Mouse (Mus musculus) megakaryocyte, embryonic 14.5 days (primary cell): ENCODE results near the gene Ccdc158. TPM values are rescaled to one million over a fixed set of nuclear protein-coding genes. Genes with fewer than 3 reads are reported as not detected.
A peak's percentile ranks its signal among the peaks of the same experiment; 100 is the strongest.

ENCODE experiments used
- H3K27me3 ChIP-seq: replicated peaks from 2 replicates; pipeline ENCODE3; 2012; ENCODE audit warnings: inconsistent platforms
- H3K36me3 ChIP-seq: replicated peaks from 2 replicates; pipeline ENCODE3; 2012; ENCODE audit warnings: low read length, inconsistent platforms, mixed read lengths
- H3K4me1 ChIP-seq: 2 replicates; pipeline ENCODE4 v1.6.1; 2012; ENCODE audit warnings: inconsistent platforms
- H3K4me3 ChIP-seq: replicated peaks from 2 replicates; pipeline ENCODE3; 2012; ENCODE audit warnings: moderate library complexity, mild to moderate bottlenecking, inconsistent platforms
- H3K9me3 ChIP-seq: 2 replicates; pipeline ENCODE4 v1.6.1; 2012; ENCODE audit warnings: inconsistent platforms
- FLI1 ChIP-seq: IDR thresholded peaks from 2 replicates; pipeline ENCODE4 v1.6.1; 2012; ENCODE audit warnings: low read length, inconsistent platforms, mixed read lengths
- GATA1 ChIP-seq: IDR thresholded peaks from 3 replicates; pipeline ENCODE4 v1.6.1; 2012; ENCODE audit warnings: mixed read lengths, low read length, inconsistent platforms, borderline replicate concordance
- polyA plus RNA-seq: library from polyadenylated mRNA; stranded (reverse); fragments of >175 nt; gene quantifications from 2 replicates; pipeline ENCODE4 v1.2.3, GENCODE M21; 2012; ENCODE audit warnings: low replicate concordance; ENCODE audit not compliant: insufficient read depth

Ccdc158 gene
- polyA plus RNA-seq, 1 experiment, result not detected

DNA sequence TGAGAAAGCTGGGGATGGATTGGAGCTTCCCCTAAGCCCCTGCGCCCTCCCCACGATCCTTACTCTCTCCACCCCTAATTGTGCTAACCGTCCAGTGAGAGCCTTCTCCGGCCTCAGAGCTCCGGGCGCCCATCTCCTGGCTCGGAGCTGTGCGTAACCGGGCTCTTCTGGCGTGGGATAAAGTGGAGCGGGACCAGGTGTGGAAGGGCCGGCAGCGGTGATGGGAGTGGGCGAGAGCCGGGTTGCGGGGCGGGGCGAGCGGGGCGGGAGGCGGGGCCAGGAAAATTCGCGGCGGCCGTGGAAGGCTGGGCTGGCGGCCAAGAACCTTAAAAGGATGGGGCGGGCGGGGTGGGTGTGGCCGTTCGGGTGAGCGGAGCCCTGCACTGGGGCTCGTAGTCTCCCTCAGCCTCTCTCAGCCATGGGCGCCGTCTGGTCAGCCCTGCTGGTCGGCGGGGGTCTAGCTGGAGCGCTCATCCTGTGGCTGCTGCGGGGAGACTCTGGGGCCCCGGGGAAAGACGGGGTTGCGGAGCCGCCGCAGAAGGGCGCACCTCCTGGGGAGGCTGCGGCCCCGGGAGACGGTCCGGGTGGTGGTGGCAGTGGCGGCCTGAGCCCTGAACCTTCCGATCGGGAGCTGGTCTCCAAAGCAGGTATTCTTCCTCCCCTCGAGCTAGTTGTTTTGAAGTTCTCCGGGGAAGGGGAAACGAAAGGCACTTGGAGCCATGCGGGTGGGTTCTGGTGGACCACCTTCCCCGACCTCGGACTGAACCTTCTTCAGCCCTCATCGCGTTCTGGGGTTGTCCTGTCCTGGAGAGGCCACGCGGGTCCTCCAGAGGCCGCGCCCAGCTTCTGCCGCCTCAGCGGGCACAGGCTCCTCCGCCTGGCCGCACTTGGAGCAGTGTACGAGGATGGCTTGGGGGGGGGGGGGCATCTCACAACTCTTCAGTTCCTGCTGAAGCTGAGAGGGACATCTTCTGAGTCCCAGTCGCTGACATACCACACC lies 72.1 kb downstream of the Ccdc158 start, which contains the start of gene Stbd1:
Gene Stbd1 (plus strand): TSS at position 351 of the 1,000 bp plus-strand sequence.
- Histone ChIP-seq H3K4me1 (peaks cover 14% of the 10 kb centered on the region), H3K27me3 (peaks cover 56% of the 10 kb centered on the region), H3K9me3 (no peaks in the 10 kb centered on the region), H3K36me3 (no peaks in the 10 kb centered on the region), H3K4me3 (peak within 1 kb of the TSS; percentile 90)
- no peak for TF ChIP-seq GATA1

DNA sequence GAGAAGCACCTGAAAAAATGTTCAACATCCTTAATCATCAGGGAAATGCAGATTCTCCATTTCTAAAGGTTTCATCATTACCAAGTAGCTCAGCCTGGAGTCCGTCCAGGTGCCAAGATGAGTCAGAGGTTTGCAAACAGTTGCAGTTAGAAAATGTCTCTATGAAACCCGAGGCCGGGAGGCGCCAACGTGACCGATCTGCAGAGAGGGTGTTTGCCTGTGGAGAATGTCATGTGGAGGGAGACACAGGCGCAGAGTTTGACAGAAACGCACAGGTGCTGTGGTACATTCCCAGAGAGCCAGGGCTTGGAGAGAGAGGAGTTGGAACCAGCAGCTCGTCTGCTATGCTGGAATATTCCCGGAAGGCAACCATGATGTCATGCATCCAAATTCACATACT lies 76.0 kb downstream of the Ccdc158 start:
- TF ChIP-seq GATA1, result no peak
- TF ChIP-seq FLI1, result no peak
- Histone ChIP-seq H3K27me3 (peaks cover 39% of the 10 kb centered on the region), H3K4me3 (no peak overlapping the region), H3K9me3 (no peaks in the 10 kb centered on the region), H3K36me3 (no peaks in the 10 kb centered on the region), H3K4me1 (peaks cover 14% of the 10 kb centered on the region)

DNA sequence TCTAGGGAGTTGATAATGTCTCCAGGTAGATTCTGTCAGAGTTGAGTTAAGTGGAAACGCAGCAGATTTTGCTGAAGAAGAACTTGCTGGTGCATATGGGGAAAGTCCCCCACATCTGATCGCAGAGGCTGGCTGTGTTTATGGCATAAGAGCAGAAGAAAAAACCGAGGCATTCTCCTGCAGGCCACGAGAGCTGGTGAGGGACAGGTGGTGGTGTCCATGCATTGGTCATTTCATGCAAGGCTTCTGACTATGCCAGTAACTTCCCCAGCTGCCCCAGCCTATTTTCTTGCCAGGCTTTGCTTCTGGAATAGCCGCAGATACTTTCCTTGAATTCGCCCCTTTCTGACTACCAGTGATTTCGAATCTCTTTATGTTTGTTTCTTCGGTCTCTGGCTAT lies 78.2 kb downstream of the Ccdc158 start:
- no peaks in the 10 kb centered on the region for H3K36me3 ChIP-seq

DNA sequence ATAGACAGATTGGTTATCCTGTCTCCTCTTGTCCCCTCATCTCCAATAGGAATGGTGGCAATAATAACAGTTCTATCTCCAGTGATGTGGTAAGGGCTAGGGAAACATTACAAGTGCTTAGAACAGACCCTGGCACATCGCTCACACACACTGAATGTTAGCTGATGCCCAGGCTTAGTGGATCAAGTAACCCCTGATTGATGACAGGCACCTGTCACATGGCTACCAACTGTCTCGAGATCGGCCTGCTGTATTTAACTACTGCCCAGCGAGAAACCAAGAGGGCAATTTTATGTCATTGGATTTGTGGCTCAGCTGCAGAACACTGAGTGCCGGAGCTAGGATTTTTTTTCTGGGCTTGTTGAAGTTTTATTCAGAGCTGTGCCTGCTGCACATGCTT lies 80.0 kb downstream of the Ccdc158 start:
- H3K9me3 ChIP-seq, result no peaks in the 10 kb centered on the region
- TF ChIP-seq FLI1, result no peak
- H3K4me1 ChIP-seq, result no peaks in the 10 kb centered on the region
- no peaks in the 10 kb centered on the region for H3K36me3 ChIP-seq
- no peak overlapping the region for H3K4me3 ChIP-seq
- H3K27me3 ChIP-seq, result peaks cover 9% of the 10 kb centered on the region

More for the DNA sequence above, 78.2 kb downstream of the Ccdc158 start:
- TF ChIP-seq GATA1 (no peak), FLI1 (no peak)
- no peaks in the 10 kb centered on the region for H3K4me1 ChIP-seq
- peaks cover 19% of the 10 kb centered on the region for H3K27me3 ChIP-seq
- H3K4me3 ChIP-seq, result no peak overlapping the region
- H3K9me3 ChIP-seq, result no peaks in the 10 kb centered on the region

DNA sequence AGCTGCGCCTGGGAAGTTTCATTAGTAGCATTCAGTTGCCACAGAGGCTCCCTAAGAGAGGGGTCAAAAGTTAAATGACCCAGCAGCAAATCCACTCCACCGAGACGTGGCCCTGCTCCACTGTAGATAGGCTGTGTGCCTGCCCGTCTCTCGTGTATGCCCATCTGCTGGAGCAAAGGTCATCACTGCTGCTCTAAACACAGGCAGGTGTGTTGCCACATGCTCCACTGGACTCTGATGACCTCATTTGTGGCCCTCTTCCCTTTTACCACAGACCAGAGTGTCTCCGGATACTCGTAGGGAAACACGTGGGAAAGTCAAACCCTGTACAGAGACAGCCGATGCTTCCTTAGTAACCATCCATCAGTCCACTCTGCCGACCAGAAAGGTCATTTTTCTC lies 89.1 kb downstream of the Ccdc158 start:
- H3K36me3 ChIP-seq, result no peaks in the 10 kb centered on the region
- H3K4me3 ChIP-seq, result peak overlapping the region; percentile 59
- H3K27me3 ChIP-seq, result peaks cover 2% of the 10 kb centered on the region
- 0 out of 2 replicates have a peak, but pooled peaks cover 4% of the 10 kb centered on the region for H3K9me3 ChIP-seq
- H3K4me1 ChIP-seq, result no peaks in the 10 kb centered on the region
- TF ChIP-seq FLI1 (no peak), GATA1 (no peak)

DNA sequence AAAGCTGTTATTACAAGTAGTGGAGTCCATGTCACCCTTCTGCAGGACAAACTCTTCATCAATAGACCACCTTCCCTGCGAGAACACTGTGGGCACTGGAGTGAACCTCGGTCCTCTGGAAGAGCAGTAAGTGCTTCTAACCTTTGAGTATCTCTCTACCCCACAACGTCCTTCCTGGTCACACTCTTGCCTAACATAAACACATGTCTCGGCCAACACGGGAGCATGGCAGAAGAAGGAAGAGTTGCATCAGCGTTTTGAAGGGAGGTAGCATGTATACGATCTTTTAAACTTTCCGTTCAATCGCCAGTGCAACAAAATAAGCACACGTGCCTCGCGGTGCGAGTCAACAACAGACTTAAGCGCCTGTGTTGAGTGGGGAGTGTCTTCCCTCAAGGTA lies 95.5 kb downstream of the Ccdc158 start:
- TF ChIP-seq GATA1, result no peak
- TF ChIP-seq FLI1, result no peak
- Histone ChIP-seq H3K36me3 (no peaks in the 10 kb centered on the region), H3K4me3 (no peak overlapping the region), H3K9me3 (no peaks in the 10 kb centered on the region), H3K4me1 (no peaks in the 10 kb centered on the region), H3K27me3 (no peaks in the 10 kb centered on the region)

DNA sequence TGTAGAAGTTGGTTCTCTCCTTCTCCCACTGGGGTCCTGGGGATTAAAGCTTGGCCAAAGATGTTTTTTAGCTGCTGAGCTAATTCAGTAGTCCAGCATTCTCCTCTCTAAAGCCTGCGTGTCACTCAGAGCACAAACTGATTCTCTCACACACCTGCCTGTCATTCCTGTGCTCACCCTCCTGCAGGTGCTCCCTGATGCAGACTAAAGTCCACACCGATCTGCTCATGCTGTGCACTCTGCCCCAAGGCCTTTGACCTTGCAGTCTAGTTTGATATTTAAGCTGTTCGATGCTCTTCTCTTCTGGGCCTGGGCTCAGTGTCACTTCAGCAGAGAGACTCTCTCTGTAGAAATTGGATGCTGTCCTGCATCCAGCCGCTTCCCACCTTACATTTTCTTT lies 103.8 kb downstream of the Ccdc158 start:
- Histone ChIP-seq H3K4me3 (no peak overlapping the region), H3K36me3 (no peaks in the 10 kb centered on the region), H3K9me3 (no peaks in the 10 kb centered on the region), H3K4me1 (no peaks in the 10 kb centered on the region), H3K27me3 (no peaks in the 10 kb centered on the region)
- TF ChIP-seq GATA1 (no peak), FLI1 (no peak)

DNA sequence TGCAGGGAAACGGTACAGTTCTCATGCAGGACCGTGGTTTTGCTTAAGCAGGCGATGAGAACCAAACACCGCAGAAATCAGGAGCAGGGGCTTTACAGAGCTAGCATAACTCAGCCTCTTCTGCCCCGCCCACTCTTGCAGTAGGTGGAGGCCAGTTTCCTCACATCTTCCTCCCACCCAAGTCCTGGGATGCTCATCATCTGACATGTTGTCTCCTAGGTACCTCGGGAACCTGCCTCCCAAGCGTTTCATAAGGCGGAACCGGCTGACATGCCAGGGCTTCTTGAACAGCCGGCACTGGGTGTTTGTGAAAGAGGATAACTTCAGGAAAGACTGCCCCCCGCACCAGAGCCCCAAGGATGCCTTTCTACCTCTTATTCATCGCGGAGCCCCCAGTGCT lies 113.1 kb downstream of the Ccdc158 start:
- TF ChIP-seq GATA1 (no peak), FLI1 (no peak)
- H3K27me3 ChIP-seq, result peaks cover 9% of the 10 kb centered on the region

DNA sequence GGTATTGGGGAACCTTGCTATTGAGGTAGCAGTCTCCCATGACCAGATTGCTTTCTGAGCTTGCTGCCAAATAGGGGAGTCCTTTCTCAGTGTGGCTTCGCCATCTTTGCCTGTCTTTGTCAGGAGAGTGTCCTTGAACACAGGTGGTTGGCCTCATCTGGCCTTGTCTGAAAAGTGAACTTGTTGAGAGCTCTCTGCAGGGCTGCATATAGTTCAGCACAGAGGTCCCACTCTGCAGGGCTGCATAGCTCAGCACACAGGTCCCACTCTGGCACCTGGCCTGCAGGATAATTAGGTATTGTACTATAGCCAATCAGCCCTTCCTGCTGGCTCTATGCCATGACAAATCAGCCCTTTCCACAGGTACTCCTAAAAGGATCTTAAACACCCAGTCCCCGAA lies 114.9 kb downstream of the Ccdc158 start:
- no peaks in the 10 kb centered on the region for H3K36me3 ChIP-seq
- H3K27me3 ChIP-seq, result peaks cover 9% of the 10 kb centered on the region
- TF ChIP-seq GATA1, result no peak
- no peak for TF ChIP-seq FLI1
- peaks cover 13% of the 10 kb centered on the region for H3K4me1 ChIP-seq
- no peak overlapping the region for H3K4me3 ChIP-seq
- H3K9me3 ChIP-seq, result no peaks in the 10 kb centered on the region

More for the DNA sequence above, 113.1 kb downstream of the Ccdc158 start:
- H3K4me1 ChIP-seq, result peaks cover 13% of the 10 kb centered on the region
- no peak overlapping the region for H3K4me3 ChIP-seq
- H3K36me3 ChIP-seq, result no peaks in the 10 kb centered on the region
- H3K9me3 ChIP-seq, result no peaks in the 10 kb centered on the region

Other genes with a start within 250 kb of the Ccdc158 start
- 3.1 TPM in 1 of 2 replicates, not detected in the other for gene Nup54, start 240.1 kb downstream of the Ccdc158 start, polyA plus RNA-seq
- 4.8 and 6.0 TPM in 2 replicates for gene Scarb2, start 168.4 kb downstream of the Ccdc158 start, polyA plus RNA-seq
- gene Fam47e, start 120.2 kb downstream of the Ccdc158 start, polyA plus RNA-seq, result not detected in 2 replicates
- gene Stbd1, start 72.2 kb downstream of the Ccdc158 start, polyA plus RNA-seq, result not detected in 2 replicates
- gene Shroom3, start 8.2 kb upstream of the Ccdc158 start, polyA plus RNA-seq, result 0.38 and 1.9 TPM in 2 replicates